Mouse (Mus musculus): ENCODE results near the gene Scfd2.
A peak's percentile ranks its signal among the peaks of the same experiment; 100 is the strongest.

Scfd2 gene

GRCm38 (mm10) chr5:74365408-74365807 lies 166.2 kb downstream of the Scfd2 start:
- no peak for DNase-seq (ENCODE audit: low spot score)

GRCm38 (mm10) chr5:74363296-74363695 lies 168.3 kb downstream of the Scfd2 start:
- DNase-seq (ENCODE audit: low spot score), result no peak

GRCm38 (mm10) chr5:74361531-74361930 lies 170.0 kb downstream of the Scfd2 start:
- no peak for DNase-seq (ENCODE audit: low spot score)

GRCm38 (mm10) chr5:74358033-74358432 lies 173.5 kb downstream of the Scfd2 start:
- no peak for DNase-seq (ENCODE audit: low spot score)

- no peak for DNase-seq (ENCODE audit: low spot score)
These were observed 176.0 kb downstream of the Scfd2 start for GRCm38 (mm10) chr5:74355416-74356177.

- DNase-seq (ENCODE audit: low spot score), result no peak
These were observed 180.7 kb downstream of the Scfd2 start for GRCm38 (mm10) chr5:74350909-74351308.

GRCm38 (mm10) chr5:74348079-74348870 lies 183.3 kb downstream of the Scfd2 start:
- no peak for DNase-seq (ENCODE audit: low spot score)

GRCm38 (mm10) chr5:74343045-74343444 lies 188.5 kb downstream of the Scfd2 start:
- no peak for DNase-seq (ENCODE audit: low spot score)

- DNase-seq (ENCODE audit: low spot score), result no peak
These were observed 189.0 kb downstream of the Scfd2 start for GRCm38 (mm10) chr5:74342557-74342956.

- DNase-seq (ENCODE audit: low spot score), result no peak
These were observed 194.1 kb downstream of the Scfd2 start for GRCm38 (mm10) chr5:74337491-74337890.

GRCm38 (mm10) chr5:74336780-74337179 lies 194.8 kb downstream of the Scfd2 start:
- no peak for DNase-seq (ENCODE audit: low spot score)

GRCm38 (mm10) chr5:74333258-74333657 lies 198.3 kb downstream of the Scfd2 start:
- DNase-seq (ENCODE audit: low spot score), result no peak

GRCm38 (mm10) chr5:74326228-74326627 lies 205.3 kb downstream of the Scfd2 start:
- DNase-seq (ENCODE audit: low spot score), result no peak

GRCm38 (mm10) chr5:74321010-74321746 lies 210.4 kb downstream of the Scfd2 start:
- no peak for DNase-seq (ENCODE audit: low spot score)

GRCm38 (mm10) chr5:74319551-74319950 lies 212.0 kb downstream of the Scfd2 start:
- no peak for DNase-seq (ENCODE audit: low spot score)

GRCm38 (mm10) chr5:74317174-74317573 lies 214.4 kb downstream of the Scfd2 start:
- no peak for DNase-seq (ENCODE audit: low spot score)

GRCm38 (mm10) chr5:74316333-74316945 lies 215.1 kb downstream of the Scfd2 start:
- no peak for DNase-seq (ENCODE audit: low spot score)

GRCm38 (mm10) chr5:74315471-74316245 lies 215.9 kb downstream of the Scfd2 start:
- peak; percentile 57 for DNase-seq (ENCODE audit: low spot score)

GRCm38 (mm10) chr5:74314501-74314900 lies 217.1 kb downstream of the Scfd2 start:
- DNase-seq (ENCODE audit: low spot score), result no peak

GRCm38 (mm10) chr5:74313542-74313941 lies 218.0 kb downstream of the Scfd2 start:
- no peak for DNase-seq (ENCODE audit: low spot score)

- no peak for DNase-seq (ENCODE audit: low spot score)
These were observed 219.7 kb downstream of the Scfd2 start for GRCm38 (mm10) chr5:74311865-74312264.

Data from testis, postnatal 10 days (tissue).